Mouse (Mus musculus): ENCODE results near the gene C730034F03Rik.

DNA sequence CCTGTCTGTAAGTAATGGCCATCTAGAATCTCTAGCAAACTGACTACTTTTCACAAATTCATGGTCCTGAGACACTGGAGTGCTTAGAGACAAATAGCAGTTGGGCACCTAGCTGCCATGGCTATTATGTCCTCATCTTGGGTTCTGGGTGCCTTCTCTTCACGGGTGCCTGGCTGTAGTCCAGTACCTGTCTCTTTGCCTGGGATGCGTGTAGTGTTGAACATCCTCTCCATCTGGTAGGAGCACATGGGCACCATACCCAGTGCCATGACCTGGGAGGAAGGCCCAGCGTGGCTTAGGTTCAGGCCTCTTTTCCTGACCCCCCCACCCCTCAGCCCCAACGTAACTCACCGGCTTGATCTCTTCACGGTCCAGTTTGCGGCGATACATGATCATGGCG is 7.5 kb upstream of the C730034F03Rik start:
- TF ChIP-seq CTCF (IDR thresholded peaks at IDR 0.05; ENCODE audit: low read depth, low read length), result no peak
- TF ChIP-seq EP300 (IDR thresholded peaks at IDR 0.05; ENCODE audit: insufficient read depth, low read depth, low read length), result no peak
- no peak for TF ChIP-seq POLR2A (IDR thresholded peaks at IDR 0.05; ENCODE audit: insufficient read depth, low read length)
